Mouse (Mus musculus) cerebellum, postnatal 25 days (tissue): ENCODE data around the gene Gm10645.

Experiments used
- DNase-seq, 2 experiments: peaks; one replicate each; pipeline ENCODE4 v3.0.0; 2021; ENCODE audit warnings: mixed read lengths in 2 of 2

Gene Gm10645

GRCm38 (mm10) chr8:83165931-83166867 lies at the start of gene Gm10645:
Gene Gm10645, minus strand, starts transcription at chr8:83166170.
- DNase-seq, result peak; percentile 73 to 75

DNA sequence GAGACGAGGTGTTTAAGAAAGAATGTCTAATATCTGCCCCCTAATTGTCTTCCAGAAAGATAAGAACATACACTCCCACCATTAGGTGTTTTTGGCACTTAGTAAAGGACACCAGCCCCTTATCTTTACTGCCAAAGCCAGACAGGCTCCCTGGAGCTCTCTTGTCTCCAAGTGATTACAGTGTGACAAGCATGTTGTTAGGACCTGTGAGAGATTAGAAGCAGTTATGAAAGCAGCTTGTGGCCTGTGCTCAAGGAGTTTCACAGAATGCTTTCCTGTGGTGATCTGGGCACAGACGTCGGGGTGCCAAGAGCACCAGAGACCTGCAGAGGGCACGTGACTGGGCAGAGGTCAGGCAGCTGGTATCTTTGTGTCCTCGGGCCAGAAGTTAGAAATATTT lies 49.1 kb upstream of the Gm10645 start:
- DNase-seq, result peak in 1 of 2 experiments; percentile 22

GRCm38 (mm10) chr8:83210676-83211075 lies 44.7 kb upstream of the Gm10645 start:
- DNase-seq, result no peak

- DNase-seq, result no peak
Observed at GRCm38 (mm10) chr8:83209581-83209980, 43.6 kb upstream of the Gm10645 start.

DNA sequence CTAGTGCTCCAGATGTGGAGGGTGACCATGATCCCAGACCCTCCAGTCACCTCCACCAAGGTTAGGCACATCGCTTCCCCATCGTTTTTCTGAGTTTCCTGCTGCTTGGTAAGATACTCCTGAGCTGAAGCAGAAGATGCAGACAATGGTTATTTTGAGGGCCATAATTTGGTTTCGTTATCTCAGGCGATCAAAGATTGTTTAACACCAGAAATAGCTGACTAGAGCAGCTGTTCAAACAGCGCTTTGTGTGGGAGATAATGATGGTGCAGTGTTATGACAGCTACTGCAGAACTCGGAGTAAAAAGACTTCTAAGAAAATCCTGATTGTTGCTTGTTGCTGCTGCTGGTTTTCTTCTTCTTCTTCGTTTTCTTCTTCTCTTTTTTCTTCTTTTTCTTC lies 39.9 kb upstream of the Gm10645 start:
- no peak for DNase-seq

GRCm38 (mm10) chr8:83202946-83203345 lies 37.0 kb upstream of the Gm10645 start:
- peak; percentile 67 to 70 for DNase-seq

GRCm38 (mm10) chr8:83200191-83201177 lies 34.5 kb upstream of the Gm10645 start:
- DNase-seq, result peak; percentile 78 to 80

DNA sequence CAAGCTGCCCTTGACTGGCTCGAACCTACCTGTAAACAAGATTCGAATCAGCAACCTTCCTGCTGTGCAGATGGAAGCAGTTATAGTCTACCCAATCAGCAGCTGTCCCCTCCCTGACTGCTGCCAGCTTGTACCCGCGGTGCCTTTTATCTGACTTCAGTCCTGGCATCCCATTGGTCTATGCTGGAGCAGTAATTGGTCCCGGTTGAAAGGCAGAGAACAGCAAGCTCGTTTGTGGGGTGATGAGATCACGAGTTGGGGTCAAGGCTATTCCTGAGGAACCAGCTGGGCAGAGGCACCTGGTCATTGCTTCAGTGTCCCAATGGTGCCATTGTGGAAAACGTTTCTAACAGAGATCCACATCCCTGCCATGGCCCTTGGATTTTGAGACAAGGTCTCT lies 33.7 kb upstream of the Gm10645 start:
- DNase-seq, result peak in 1 of 2 experiments; percentile 30

DNA sequence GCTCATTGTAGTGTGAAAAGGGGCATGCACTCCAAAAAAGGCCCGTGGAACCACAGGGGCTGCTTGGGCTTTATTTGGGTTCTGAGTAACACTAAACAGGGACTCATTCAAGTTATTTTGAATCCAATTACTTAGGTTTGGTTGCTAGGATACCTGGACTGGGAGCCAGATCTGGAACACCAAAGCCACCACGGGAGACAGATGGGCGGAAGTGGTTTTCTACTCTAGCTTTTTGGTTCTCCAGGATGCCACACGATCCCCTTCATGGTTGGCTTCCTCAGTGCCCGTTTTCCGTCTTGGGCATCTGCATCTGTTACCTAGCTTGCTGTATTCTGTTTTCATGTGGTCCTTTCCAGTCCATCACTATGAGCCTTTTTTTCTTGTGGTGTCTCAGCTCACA lies 30.1 kb upstream of the Gm10645 start:
- DNase-seq, result peak; percentile 64 to 75

DNA sequence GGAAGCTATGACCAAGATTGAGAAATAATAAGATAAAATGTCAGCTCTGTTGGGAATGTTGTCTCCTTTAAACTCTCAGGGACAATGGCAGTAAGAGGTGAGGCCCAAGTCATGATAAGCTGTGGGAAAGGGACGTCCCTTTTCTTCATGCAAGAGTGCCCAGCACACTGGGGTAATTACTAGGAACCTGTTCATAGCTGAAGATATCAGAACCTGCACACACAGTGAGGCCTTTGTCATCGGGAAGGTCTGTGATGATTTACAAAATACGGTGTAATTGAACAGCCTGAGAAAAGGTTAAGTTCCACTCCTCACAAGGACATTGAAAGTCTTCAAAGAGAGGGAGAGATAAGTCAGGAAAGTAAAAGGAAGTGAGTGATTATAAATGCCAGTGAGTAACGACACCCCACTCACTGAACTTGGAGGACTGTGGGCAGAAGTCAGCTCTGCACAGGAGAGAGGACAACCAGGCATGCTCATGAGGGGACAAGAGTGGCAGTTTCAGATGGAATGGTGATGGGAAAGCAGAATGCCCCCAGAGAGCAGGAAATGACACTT lies 23.6 kb upstream of the Gm10645 start:
- DNase-seq, result no peak

DNA sequence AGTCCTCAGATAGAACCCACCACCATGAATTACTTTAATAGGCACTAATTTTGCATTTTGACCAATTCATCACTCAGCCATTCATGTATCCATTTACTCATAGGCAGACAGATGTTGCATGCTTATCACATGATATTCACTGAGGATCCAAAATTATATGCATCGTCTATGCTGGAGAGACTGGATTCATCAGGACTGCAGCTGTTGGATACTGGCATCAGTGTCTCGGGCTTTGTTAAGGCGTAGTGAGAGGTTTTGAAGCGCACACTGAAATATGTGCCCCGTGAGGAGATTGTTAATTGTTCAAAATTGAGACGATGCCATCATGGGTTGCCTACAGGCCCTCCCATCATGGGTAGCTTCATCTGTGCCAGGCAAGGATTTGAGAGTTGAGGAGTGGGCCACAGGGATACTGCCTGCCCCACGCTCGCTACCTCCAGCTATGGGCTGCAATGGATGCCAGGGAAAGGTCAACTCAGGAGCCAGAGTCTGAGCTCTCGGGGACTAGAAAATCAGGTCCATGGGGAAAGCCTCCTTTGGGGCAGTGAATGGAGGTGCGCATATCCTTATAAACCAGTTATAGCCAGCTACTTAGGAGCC lies 21.5 kb upstream of the Gm10645 start:
- DNase-seq, result no peak

DNA sequence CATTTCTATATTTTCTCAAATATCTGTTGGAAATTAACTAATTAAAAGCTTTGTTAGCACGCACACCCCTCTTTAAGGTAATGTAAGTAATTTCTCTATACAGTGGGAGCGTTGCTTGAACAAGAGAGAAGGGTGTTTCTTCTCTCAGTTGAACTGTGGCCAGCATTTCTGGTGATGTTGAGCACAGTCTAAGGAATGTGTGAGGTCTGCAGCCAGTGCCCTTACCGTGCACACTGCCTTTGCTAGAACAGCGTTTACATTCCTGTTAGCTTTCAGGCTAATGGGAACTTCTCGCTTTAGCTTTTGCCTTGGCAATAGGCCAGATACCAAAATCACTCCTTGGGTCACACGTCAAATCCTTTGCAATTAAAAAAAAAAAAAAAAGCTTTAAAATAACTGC lies 20.4 kb upstream of the Gm10645 start:
- no peak for DNase-seq

GRCm38 (mm10) chr8:83182784-83183183 lies 16.8 kb upstream of the Gm10645 start:
- no peak for DNase-seq

GRCm38 (mm10) chr8:83181851-83182482 lies 16.0 kb upstream of the Gm10645 start:
- no peak for DNase-seq

DNA sequence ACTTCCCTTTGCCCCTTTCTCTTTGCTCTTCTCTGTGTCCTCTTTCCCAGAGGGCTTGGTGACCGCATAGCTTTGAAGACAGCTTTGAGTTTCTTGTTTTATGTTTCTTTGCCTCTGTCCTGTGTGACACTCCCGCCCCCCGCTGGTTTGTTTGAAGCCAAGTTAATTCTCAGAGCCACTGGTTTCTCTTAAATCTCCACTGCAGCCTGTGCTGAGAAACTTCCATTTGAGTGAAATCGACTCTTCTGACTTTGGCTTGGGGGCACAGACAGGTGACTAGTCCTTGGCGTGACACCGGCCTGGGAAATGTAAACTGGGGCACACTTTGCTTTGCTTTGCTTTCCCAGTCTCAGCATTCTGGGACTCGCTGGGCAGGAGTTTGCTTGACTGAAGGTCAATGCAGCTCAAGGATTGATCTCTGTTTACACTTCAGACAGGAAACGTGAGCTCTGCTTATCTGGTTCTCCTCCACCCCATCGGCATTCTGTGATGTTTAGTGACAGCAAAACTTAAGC lies 12.3 kb upstream of the Gm10645 start:
- DNase-seq, result peak in 1 of 2 experiments; percentile 32

DNA sequence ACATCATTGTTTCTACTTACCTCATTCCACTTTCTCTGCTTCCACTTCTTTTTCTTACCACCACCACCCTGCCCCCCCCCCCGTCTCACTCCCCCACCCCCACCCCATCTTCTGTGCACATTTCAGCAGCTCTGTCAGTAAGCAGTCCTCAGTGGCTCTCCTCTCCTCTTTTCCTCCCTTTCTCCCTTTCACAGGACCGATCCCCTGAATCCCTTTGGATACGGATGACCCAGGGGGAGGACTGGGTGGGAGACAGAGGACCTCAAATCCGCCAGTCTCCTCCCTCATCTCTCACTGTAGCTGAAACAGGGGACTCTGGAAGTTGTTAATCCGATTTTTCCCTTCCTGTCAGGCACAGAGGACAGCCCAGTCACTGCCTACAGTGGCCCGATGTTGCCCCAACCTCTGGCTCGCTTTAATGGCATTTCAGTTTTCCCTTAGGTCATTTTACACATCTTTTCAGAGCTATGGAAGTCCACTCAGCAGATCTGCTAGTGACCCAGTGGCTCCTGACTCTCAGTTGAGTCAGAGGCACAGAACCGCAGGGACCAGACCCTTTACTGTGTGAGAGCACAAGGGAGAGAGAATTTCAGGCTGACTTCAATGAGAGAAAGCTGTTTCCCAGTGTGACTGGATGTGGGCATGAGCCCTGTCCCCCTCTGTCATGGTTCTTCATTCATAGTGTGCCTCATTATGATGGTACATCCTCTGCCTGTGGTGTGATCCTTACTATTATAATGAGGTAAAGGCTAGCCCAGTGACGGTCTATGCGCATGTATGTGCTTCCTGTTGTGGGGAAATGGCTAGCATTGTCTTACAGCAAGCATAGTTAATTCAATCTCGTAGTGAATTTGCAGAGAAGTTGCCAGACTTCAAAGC lies 11.6 kb upstream of the Gm10645 start:
- DNase-seq, result no peak

- DNase-seq, result no peak
Observed at GRCm38 (mm10) chr8:83176785-83177184, 10.8 kb upstream of the Gm10645 start.

DNA sequence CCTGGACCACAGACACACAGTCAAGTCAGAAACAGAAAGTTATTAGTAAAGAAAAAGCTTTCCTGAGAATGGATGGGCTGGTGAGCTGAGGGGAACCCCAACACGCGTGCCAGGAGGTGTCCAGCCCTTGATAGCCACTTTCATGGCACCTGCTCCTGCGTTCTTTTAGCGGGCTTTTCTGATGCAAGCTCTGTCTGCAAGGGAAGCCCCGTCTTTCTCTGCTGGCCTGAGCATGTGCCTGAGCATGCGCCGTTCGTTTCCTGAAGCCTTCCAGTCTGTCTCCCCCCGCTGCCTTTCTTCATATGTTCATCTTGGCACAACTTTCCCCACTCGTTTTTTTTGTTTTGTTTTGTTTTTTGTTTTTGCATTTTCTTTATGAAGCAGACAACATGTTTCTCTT lies 9.7 kb upstream of the Gm10645 start:
- peak; percentile 60 to 72 for DNase-seq

GRCm38 (mm10) chr8:83170894-83171293 lies 4.9 kb upstream of the Gm10645 start:
- DNase-seq, result no peak

DNA sequence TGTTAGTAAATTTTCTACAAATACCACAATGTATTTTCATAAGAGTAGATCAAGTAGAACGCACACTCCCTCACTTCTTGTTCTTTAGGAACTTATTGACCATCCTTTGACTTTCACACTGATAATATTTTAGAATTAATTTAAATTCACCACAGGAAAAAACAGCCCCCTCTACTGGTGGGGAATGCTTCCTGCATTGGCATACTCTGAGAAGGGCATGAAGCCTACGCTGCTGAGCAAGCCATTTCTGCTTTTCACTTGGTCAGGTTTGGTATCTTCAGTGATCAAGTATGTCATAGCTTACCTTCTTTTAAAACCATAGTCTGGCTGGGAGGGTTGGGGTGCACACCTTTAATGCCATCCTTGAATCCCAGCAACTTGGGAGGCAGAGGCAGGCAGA lies 3.7 kb upstream of the Gm10645 start:
- DNase-seq, result peak in 1 of 2 experiments; percentile 51

- DNase-seq, result no peak
Observed at GRCm38 (mm10) chr8:83169127-83169526, 3.2 kb upstream of the Gm10645 start.
